Mouse (Mus musculus): Measurements from ENCODE around the gene Ccnd3. TPM values are rescaled to one million over a fixed set of nuclear protein-coding genes. Genes with fewer than 3 reads are reported as not detected.

The Ccnd3 gene
- total and polyA plus RNA-seq, 2 experiments = 16.8 to 39.1 TPM

DNA sequence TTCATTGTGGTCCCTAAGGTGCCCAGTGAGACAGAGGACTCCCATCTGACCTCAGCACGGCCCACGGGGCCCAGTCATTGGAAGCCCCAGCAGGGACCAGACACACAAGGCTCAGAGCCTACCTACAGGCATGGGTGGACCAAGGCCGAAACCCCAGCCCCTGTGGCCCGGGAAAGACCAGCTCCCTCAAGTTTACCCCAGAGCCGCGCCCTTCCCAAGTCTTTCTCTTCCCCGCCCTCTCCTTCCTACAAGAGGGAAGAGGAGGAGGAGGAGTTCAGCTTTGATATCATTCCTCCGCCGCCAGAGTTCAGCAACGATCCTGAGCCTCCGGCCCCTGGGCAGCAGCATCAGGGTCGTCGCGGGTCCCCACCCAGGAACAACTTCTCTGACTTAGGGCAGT, 36.8 kb upstream of the Ccnd3 start:
- no peaks in the 10 kb centered on the region for H3K36me3 ChIP-seq (ENCODE audit: control insufficient read depth, insufficient read depth, low read length)
- no peak overlapping the region for H3K27ac ChIP-seq (replicated peaks; ENCODE audit: insufficient read depth, low read depth, low read length)
- no peaks in the 10 kb centered on the region for H3K27me3 ChIP-seq (ENCODE audit: control insufficient read depth, insufficient read depth, low read length)
- H3K9ac ChIP-seq (ENCODE audit: low read depth, low read length) = no peak overlapping the region
- TF ChIP-seq CTCF (IDR thresholded peaks at IDR 0.05; ENCODE audit: low read depth, low read length) = no peak
- no peak for TF ChIP-seq POLR2A (IDR thresholded peaks at IDR 0.05; ENCODE audit: extremely low read depth, insufficient read depth, low read length)
- H3K4me1 ChIP-seq (ENCODE audit: control insufficient read depth, insufficient read depth, low read length) = peaks cover 31% of the 10 kb centered on the region
- peaks cover 9% of the 10 kb centered on the region; the same call in 1 of the 2 replicates for H3K79me2 ChIP-seq (ENCODE audit: control insufficient read depth, insufficient read depth, low read length)
- WGBS = 69% methylated on average over 14 of the region's 14 CpGs
- H3K4me3 ChIP-seq (ENCODE audit: insufficient read depth, low read depth, low read length) = no peak overlapping the region; the same call in 1 of the 2 replicates
- no peak for DNase-seq (ENCODE audit: extremely low read depth, low read depth, low spot score)

DNA sequence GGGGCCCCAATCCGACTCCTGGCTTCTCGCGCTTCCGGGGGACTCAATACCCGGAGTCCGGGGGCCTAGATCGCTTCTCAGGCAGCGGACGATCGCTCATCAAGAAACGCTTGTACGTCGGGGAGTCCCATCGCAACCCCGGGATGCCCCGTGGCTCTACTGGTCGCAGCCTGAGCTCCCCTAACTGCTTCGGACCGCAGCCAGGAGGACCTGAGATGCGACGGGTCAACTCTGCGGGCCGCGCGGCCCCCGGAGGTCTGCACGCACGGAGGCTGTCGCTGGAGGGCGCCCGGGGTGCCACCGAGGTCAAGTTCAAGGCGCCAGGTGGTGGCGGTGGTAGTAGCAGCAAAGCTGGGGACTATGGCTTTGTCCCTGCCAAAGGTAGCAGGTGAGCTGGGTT, 36.4 kb upstream of the Ccnd3 start:
- no peak overlapping the region for H3K9ac ChIP-seq (ENCODE audit: low read depth, low read length)

DNA sequence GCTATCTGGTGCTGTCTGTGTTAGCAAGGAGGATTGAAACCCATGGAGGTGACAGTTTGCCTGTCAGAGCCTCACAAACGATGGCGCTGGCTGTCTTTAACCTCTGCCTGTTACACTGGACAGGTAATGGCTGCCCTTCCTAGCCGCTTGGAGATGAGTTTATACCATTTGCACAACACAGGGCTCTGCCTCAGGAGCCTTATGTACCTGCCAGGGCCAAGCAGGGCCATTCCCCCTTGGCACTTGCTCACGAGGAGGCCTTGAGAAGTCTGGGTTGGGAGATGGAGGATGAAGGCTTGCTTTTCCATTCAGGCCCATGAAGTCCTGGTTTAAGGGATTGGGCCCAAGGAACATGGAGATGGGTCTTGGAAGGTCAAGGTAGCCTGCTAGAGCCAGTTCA, 35.2 kb upstream of the Ccnd3 start:
- Histone ChIP-seq H3K27ac (replicated peaks; ENCODE audit: insufficient read depth, low read depth, low read length) (no peak overlapping the region), H3K4me3 (ENCODE audit: insufficient read depth, low read depth, low read length) (no peak overlapping the region), H3K36me3 (ENCODE audit: control insufficient read depth, insufficient read depth, low read length) (no peaks in the 10 kb centered on the region), H3K79me2 (ENCODE audit: control insufficient read depth, insufficient read depth, low read length) (peaks cover 9% of the 10 kb centered on the region; the same call in 1 of the 2 replicates), H3K4me1 (ENCODE audit: control insufficient read depth, insufficient read depth, low read length) (peaks cover 30% of the 10 kb centered on the region), H3K27me3 (ENCODE audit: control insufficient read depth, insufficient read depth, low read length) (no peaks in the 10 kb centered on the region), H3K9ac (ENCODE audit: low read depth, low read length) (no peak overlapping the region)
- no peak for TF ChIP-seq POLR2A (IDR thresholded peaks at IDR 0.05; ENCODE audit: extremely low read depth, insufficient read depth, low read length)
- TF ChIP-seq CTCF (IDR thresholded peaks at IDR 0.05; ENCODE audit: low read depth, low read length) = no peak
- 93% methylated on average over 4 of the region's 4 CpGs for WGBS
- no peak for DNase-seq (ENCODE audit: extremely low read depth, low read depth, low spot score)

More for the DNA sequence above, 36.4 kb upstream of the Ccnd3 start:
- WGBS = 75% methylated on average over 34 of the region's 34 CpGs
- Histone ChIP-seq H3K79me2 (ENCODE audit: control insufficient read depth, insufficient read depth, low read length) (peaks cover 9% of the 10 kb centered on the region; the same call in 1 of the 2 replicates), H3K4me3 (ENCODE audit: insufficient read depth, low read depth, low read length) (peak overlapping the region; percentile 11; the same call in 1 of the 2 replicates), H3K27ac (replicated peaks; ENCODE audit: insufficient read depth, low read depth, low read length) (no peak overlapping the region), H3K27me3 (ENCODE audit: control insufficient read depth, insufficient read depth, low read length) (no peaks in the 10 kb centered on the region), H3K4me1 (ENCODE audit: control insufficient read depth, insufficient read depth, low read length) (peaks cover 32% of the 10 kb centered on the region), H3K36me3 (ENCODE audit: control insufficient read depth, insufficient read depth, low read length) (no peaks in the 10 kb centered on the region)
- TF ChIP-seq POLR2A (IDR thresholded peaks at IDR 0.05; ENCODE audit: extremely low read depth, insufficient read depth, low read length) (no peak), CTCF (IDR thresholded peaks at IDR 0.05; ENCODE audit: low read depth, low read length) (no peak)
- no peak for DNase-seq (ENCODE audit: extremely low read depth, low read depth, low spot score)

DNA sequence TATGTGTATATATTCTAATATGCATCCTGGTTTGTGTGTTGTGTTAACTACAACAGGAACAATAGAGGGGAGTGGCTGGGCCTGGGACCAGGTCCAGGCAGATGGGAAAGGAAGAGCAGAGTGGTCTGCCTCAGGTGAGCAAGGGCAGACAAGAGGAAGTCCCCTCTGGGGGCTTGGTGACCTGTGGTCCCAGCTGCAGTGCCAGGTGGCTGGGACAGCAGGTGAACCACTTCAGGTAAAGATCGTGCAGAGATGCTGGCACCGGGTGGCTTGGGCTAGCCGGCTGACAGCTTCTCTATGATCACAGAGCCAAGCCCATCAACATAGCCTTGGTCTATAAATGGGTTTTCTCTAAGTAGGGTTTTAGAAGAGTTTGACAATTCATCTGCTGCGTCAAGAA, 34.7 kb upstream of the Ccnd3 start:
- no peaks in the 10 kb centered on the region for H3K36me3 ChIP-seq (ENCODE audit: control insufficient read depth, insufficient read depth, low read length)
- peaks cover 26% of the 10 kb centered on the region for H3K4me1 ChIP-seq (ENCODE audit: control insufficient read depth, insufficient read depth, low read length)
- DNase-seq (ENCODE audit: extremely low read depth, low read depth, low spot score) = no peak
- H3K79me2 ChIP-seq (ENCODE audit: control insufficient read depth, insufficient read depth, low read length) = peaks cover 4% of the 10 kb centered on the region; the same call in 1 of the 2 replicates
- no peaks in the 10 kb centered on the region for H3K27me3 ChIP-seq (ENCODE audit: control insufficient read depth, insufficient read depth, low read length)
- H3K9ac ChIP-seq (ENCODE audit: low read depth, low read length) = no peak overlapping the region
- WGBS = 94% methylated on average over 4 of the region's 4 CpGs
- no peak for TF ChIP-seq CTCF (IDR thresholded peaks at IDR 0.05; ENCODE audit: low read depth, low read length)
- no peak for TF ChIP-seq POLR2A (IDR thresholded peaks at IDR 0.05; ENCODE audit: extremely low read depth, insufficient read depth, low read length)
- no peak overlapping the region for H3K27ac ChIP-seq (replicated peaks; ENCODE audit: insufficient read depth, low read depth, low read length)
- no peak overlapping the region for H3K4me3 ChIP-seq (ENCODE audit: insufficient read depth, low read depth, low read length)

DNA sequence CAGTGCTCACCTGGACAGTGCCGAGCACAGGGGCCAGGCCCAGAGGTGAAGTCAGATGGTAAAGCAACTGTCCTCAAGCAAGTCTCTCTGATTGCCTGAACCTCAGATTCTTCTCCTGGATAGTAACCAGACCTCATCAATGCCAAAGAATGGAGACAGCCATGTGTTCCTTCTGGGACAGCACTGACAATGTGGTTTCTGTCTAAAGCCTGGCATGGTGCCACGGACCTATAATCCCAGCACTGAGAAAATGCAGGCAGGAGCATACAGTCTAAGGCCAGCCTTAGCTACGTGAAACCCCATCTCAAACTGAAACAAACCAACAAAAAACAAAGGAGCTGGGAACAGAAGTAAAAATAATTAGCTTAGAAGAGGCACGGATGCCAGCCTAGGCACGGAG, 34.2 kb upstream of the Ccnd3 start:
- no peak for DNase-seq (ENCODE audit: extremely low read depth, low read depth, low spot score)
- Histone ChIP-seq H3K36me3 (ENCODE audit: control insufficient read depth, insufficient read depth, low read length) (no peaks in the 10 kb centered on the region), H3K9ac (ENCODE audit: low read depth, low read length) (no peak overlapping the region), H3K4me3 (ENCODE audit: insufficient read depth, low read depth, low read length) (no peak overlapping the region), H3K4me1 (ENCODE audit: control insufficient read depth, insufficient read depth, low read length) (peaks cover 21% of the 10 kb centered on the region), H3K27ac (replicated peaks; ENCODE audit: insufficient read depth, low read depth, low read length) (no peak overlapping the region), H3K27me3 (ENCODE audit: control insufficient read depth, insufficient read depth, low read length) (no peaks in the 10 kb centered on the region), H3K79me2 (ENCODE audit: control insufficient read depth, insufficient read depth, low read length) (no peaks in the 10 kb centered on the region)
- TF ChIP-seq CTCF (IDR thresholded peaks at IDR 0.05; ENCODE audit: low read depth, low read length) = no peak
- TF ChIP-seq POLR2A (IDR thresholded peaks at IDR 0.05; ENCODE audit: extremely low read depth, insufficient read depth, low read length) = no peak
- WGBS = 82% methylated on average over 5 of the region's 5 CpGs

DNA sequence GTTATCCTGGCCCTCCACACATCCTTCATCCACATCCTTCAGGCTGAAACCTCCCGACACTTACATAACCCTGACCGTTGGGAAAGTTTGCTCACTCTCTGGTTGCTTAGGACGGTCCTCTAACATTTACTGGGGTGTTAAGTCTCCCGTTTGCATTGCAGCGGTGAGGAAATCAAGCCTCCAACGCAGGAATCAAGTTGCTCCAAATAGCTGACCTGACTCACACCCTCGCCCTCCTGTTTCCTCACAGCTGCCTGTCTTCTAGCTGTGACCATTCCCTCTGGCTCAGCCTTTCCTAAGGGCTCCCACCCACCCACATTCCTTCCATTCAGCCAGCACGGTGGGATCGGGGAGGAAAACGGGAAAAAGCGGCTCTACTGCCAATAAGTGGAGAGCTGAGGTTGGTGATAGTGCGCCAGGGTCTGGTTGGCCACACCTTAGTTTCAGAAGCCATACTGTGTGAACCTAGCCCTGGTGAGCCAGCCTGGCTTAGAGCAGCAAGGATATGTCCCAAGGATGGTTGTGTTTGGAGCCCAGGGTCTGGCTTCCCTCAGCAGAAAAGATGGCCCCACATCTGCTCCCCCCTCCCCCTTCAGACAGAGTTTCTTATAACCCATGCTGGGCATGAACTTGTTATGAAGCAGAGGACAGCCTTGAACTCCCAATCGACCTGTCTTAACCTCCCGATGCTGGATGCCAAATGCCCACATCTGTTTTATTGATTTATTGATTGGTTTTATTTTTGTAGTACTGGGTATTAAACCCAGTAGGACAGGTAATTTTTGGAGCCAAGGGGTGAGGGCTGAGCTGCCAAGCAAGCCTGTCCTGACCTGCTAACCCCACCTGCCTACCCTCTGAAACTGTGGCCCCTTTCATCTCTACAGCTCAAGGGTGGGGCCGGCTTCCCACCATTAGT, 32.2 kb upstream of the Ccnd3 start:
- Histone ChIP-seq H3K36me3 (ENCODE audit: control insufficient read depth, insufficient read depth, low read length) (no peaks in the 10 kb centered on the region), H3K4me1 (ENCODE audit: control insufficient read depth, insufficient read depth, low read length) (peaks cover 21% of the 10 kb centered on the region), H3K9ac (ENCODE audit: low read depth, low read length) (peak overlapping the region; percentile 4; the same call in 1 of the 2 replicates), H3K4me3 (ENCODE audit: insufficient read depth, low read depth, low read length) (no peak overlapping the region), H3K79me2 (ENCODE audit: control insufficient read depth, insufficient read depth, low read length) (no peaks in the 10 kb centered on the region), H3K27ac (replicated peaks; ENCODE audit: insufficient read depth, low read depth, low read length) (peak overlapping the region; percentile 88), H3K27me3 (ENCODE audit: control insufficient read depth, insufficient read depth, low read length) (no peaks in the 10 kb centered on the region)
- 15% methylated on average over 15 of the region's 15 CpGs for WGBS
- peak; percentile 98 for DNase-seq (ENCODE audit: extremely low read depth, low read depth, low spot score)
- TF ChIP-seq POLR2A (IDR thresholded peaks at IDR 0.05; ENCODE audit: extremely low read depth, insufficient read depth, low read length) = no peak
- TF ChIP-seq CTCF (IDR thresholded peaks at IDR 0.05; ENCODE audit: low read depth, low read length) = no peak
